Mouse (Mus musculus) limb, embryonic 13.5 days (tissue): ENCODE measurements around the gene Rnf223. TPM values are rescaled to one million over a fixed set of nuclear protein-coding genes. Genes with fewer than 3 reads are reported as not detected.
A peak's percentile ranks its signal among the peaks of the same experiment; 100 is the strongest.

Experiments used
- ATAC-seq: fragments of 200-750 bp; cut with Nextera tagmentation; 2 replicates; pipeline ENCODE4 v1.8.0; 2017; ENCODE audit warnings: low read depth, moderate number of reproducible peaks, moderate TSS enrichment; ENCODE audit not compliant: low FRiP score
- H3K27ac ChIP-seq: fragments of 300-500 bp; sonication (generic); 2 replicates; pipeline ENCODE4 v1.5.1; 2015; ENCODE audit warnings: inconsistent platforms, mild to moderate bottlenecking, moderate library complexity
- H3K27me3 ChIP-seq: fragments of 300-500 bp; sonication (generic); 2 replicates; pipeline ENCODE4 v1.6.1; 2015; ENCODE audit warnings: mild to moderate bottlenecking, inconsistent platforms
- H3K36me3 ChIP-seq: fragments of 300-500 bp; sonication (generic); 2 replicates; pipeline ENCODE4 v1.6.1; 2015; ENCODE audit warnings: inconsistent platforms, mild to moderate bottlenecking, moderate library complexity
- H3K4me1 ChIP-seq: fragments of 300-500 bp; sonication (generic); 2 replicates; pipeline ENCODE4 v1.6.1; 2015; ENCODE audit warnings: inconsistent platforms
- H3K4me2 ChIP-seq: fragments of 300-500 bp; sonication (generic); replicated peaks from 2 replicates; pipeline ENCODE4 v1.6.1; 2015; ENCODE audit warnings: inconsistent platforms, mild to moderate bottlenecking, moderate library complexity
- H3K4me3 ChIP-seq: fragments of 300-500 bp; sonication (generic); 2 replicates; pipeline ENCODE4 v1.5.1; 2015; ENCODE audit warnings: moderate library complexity, mild to moderate bottlenecking, inconsistent platforms
- H3K9ac ChIP-seq: fragments of 300-500 bp; sonication (generic); 2 replicates; pipeline ENCODE4 v1.6.1; 2015; ENCODE audit warnings: mild to moderate bottlenecking, inconsistent platforms
- H3K9me3 ChIP-seq: fragments of 300-500 bp; sonication (generic); 2 replicates; pipeline ENCODE4 v1.6.1; 2016; ENCODE audit warnings: inconsistent platforms
- WGBS: fragments of 180-500 bp; shearing (Covaris S2); methylation state at CpG from one replicate; pipeline ENCODE4 v1.1.7; 2015; 5-methylcytosine and 5-hydroxymethylcytosine counted together
- polyA plus RNA-seq: library from polyadenylated mRNA; unstranded; fragments of >200 nt; fragmentation: Nextera tagmentation; extraction: Ambion mirVana; gene quantifications from 2 replicates; pipeline ENCODE4 v1.2.1, GENCODE M21; 2015

Rnf223 gene
- polyA plus RNA-seq, 1 experiment from 2014 or later: 0.48 TPM

DNA sequence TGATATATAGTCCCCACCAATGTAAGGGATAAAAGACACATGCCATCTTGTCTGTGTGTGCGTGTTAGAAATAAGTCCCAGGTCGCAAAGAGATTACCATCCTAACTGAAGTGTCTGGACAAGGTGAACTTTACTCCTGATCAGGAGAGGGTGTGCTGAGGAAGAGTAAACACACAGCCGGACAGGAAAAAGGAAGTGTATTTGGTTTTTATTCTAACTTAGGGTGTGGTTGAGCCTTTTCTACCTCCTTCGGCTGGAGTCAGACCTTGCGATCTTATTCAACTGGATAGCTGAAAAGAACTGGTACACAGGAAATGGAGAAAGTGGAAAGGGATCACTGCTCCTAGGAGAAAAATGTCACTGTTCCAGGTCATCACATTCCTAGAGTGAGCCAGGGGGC, 29.8 kb upstream of the Rnf223 start:
- Histone ChIP-seq H3K27ac (no peak overlapping the region), H3K4me3 (no peak overlapping the region), H3K4me2 (no peak overlapping the region), H3K36me3 (no peaks in the 10 kb centered on the region), H3K4me1 (no peaks in the 10 kb centered on the region), H3K9ac (no peak overlapping the region), H3K9me3 (no peaks in the 10 kb centered on the region), H3K27me3 (no peaks in the 10 kb centered on the region)
- ATAC-seq: no peak
- WGBS: 86% methylated on average over 5 of the region's 5 CpGs

DNA sequence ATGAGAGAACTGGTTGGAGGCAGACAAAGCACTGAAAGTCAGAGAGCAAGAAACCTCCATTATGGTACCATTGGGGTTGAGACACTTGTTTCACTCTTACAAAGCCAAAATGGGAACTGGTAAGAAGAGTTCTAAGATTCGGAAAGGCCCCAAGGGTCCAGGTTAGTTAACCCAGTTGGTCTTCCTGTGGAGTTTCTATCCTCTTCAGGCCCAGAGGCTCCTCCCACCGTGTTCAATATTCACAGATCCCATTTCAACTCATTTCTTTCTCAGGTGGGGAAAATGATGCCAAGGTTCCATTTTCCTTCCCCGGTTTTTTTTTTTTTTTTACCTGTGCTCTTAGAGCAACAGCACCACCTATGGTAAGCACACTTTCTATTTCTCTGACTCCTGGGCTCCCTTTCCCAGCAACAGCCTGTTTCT, 28.8 kb upstream of the Rnf223 start:
- Histone ChIP-seq H3K27me3 (no peaks in the 10 kb centered on the region), H3K4me3 (no peak overlapping the region), H3K4me2 (no peak overlapping the region), H3K36me3 (no peaks in the 10 kb centered on the region), H3K27ac (no peak overlapping the region), H3K4me1 (no peaks in the 10 kb centered on the region), H3K9me3 (no peaks in the 10 kb centered on the region), H3K9ac (no peak overlapping the region)
- 43% methylated on average over 3 of the region's 3 CpGs for WGBS
- ATAC-seq: no peak

DNA sequence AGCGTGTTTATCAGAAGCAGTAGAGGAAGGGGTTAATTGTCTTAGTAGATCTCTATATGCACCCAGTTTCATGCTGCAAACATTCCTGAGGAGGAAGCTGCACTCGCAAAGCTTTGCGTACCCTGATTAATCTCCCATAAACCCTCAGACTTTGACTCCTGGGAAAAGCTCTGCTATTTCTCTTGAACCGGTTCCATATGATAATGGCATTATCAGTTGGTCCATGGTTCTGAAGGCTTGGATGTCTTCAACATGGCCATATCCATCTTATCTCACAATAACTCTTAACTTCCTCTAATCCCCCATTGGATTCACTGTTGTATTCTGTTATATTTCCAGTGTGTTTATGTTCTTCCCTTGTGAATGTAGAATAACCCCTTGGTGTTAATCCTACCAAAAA, 27.0 kb upstream of the Rnf223 start:
- H3K27me3 ChIP-seq: no peaks in the 10 kb centered on the region
- no peaks in the 10 kb centered on the region for H3K4me1 ChIP-seq
- H3K27ac ChIP-seq: no peak overlapping the region
- no peak overlapping the region for H3K4me3 ChIP-seq
- H3K36me3 ChIP-seq: no peaks in the 10 kb centered on the region
- ATAC-seq: no peak
- WGBS: 70% methylated on average over 4 of the region's 4 CpGs
- H3K9me3 ChIP-seq: no peaks in the 10 kb centered on the region
- no peak overlapping the region for H3K4me2 ChIP-seq
- H3K9ac ChIP-seq: no peak overlapping the region

DNA sequence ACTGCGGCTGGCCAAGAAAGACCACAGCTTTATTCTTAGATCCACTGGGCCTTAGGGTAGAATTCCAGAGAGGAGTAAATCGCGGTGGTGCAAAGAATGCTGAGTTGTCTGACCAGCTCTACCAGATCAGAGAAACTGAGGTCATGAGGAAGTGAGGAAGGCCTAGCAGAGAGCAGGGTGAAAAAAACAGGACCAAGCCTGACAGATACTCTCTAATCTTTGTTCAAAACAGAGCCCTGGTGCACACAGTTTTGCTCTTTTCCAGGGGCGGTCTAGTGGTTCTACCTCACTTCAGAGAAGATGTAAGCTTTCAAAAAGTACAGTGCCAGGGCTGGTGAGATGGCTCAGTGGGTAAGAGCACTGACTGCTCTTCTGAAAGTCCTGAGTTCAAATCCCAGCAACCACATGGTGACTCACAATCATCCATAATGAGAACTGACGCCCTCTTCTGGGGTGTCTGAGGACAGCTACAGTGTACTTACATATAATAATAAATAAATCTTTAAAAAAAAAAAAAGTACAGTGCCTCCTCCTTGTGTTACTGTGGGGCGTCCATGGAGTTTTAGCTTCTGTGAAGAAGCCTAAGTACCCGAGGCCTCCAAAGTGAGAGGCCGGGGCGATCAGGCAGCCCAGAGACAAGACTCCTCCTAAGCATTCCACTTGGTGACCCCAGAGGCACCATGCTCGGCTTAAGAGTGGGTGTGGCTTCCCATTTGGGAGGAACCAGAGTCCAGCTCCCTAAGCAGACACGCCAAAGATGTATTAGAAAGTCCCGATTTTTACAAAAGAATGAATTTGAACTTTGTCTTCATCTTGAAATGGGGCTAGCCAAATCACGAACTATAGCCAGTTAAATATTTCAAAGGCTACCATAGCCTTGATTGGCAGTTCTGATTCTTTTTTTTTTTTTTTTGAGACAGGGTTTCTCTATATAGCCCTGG, 21.4 kb upstream of the Rnf223 start:
- ATAC-seq: peak; percentile 38; the same call in 1 of the 2 replicates
- 28% methylated on average over 13 of the region's 13 CpGs for WGBS
- Histone ChIP-seq H3K4me3 (peak overlapping the region; percentile 81), H3K4me2 (peak overlapping the region; percentile 67), H3K9ac (peak overlapping the region; percentile 72), H3K27me3 (no peaks in the 10 kb centered on the region), H3K4me1 (peaks cover 8% of the 10 kb centered on the region; the same call in 1 of the 2 replicates), H3K9me3 (no peaks in the 10 kb centered on the region), H3K36me3 (no peaks in the 10 kb centered on the region), H3K27ac (peak overlapping the region; percentile 82)

DNA sequence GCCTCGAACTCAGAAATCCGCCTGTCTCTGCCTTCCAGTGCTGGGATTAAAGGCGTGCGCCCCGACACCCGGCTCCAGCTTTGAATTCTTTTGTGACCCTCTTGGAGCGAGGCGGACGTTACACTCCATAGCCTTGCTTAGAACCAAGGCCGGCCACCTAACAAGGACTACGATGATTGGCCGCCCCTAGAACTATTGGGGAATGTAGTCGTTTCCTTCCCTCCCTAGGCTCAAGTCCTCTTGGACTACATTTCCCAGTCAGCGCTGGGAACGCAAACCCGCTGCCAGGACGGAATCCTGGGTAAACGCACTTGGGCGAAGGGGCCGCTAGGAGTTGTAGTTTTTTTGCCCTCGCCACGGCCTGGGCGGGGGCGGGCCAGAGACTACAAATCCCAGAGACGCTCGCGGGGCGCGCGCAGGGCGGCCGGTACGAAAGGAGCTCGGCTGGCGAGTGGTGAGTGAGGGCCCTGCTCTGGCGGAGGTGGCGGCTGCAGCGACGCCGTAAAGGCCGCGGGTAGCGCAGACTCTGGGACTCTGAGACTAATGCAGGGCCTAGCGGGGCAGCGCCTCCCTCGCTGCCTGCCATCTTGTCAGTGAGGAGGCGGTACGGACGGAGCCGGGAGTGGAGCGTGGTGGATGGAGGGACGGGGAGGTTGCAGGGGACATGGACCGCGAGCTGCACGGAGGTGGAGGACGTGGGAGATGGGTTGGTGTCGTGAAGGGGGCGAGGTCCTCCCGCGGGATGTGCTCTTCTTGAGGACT, 20.6 kb upstream of the Rnf223 start, which contains the start of gene 9430015G10Rik:
Gene 9430015G10Rik, plus strand, starts transcription at position 413 of the 762 bp plus-strand sequence.
- WGBS: under 1% methylated on average over 60 of the region's 60 CpGs
- H3K9ac ChIP-seq: peak within 1 kb of the TSS; percentile 85
- no peaks in the 10 kb centered on the region for H3K27me3 ChIP-seq
- H3K9me3 ChIP-seq: no peaks in the 10 kb centered on the region
- peak within 1 kb of the TSS; percentile 94 for H3K27ac ChIP-seq
- H3K4me1 ChIP-seq: peaks cover 8% of the 10 kb centered on the region; the same call in 1 of the 2 replicates
- H3K4me3 ChIP-seq: peak within 1 kb of the TSS; percentile 81
- ATAC-seq: peak; percentile 98
- peak within 1 kb of the TSS; percentile 73 for H3K4me2 ChIP-seq
- peaks cover 3% of the 10 kb centered on the region; the same call in 1 of the 2 replicates for H3K36me3 ChIP-seq

DNA sequence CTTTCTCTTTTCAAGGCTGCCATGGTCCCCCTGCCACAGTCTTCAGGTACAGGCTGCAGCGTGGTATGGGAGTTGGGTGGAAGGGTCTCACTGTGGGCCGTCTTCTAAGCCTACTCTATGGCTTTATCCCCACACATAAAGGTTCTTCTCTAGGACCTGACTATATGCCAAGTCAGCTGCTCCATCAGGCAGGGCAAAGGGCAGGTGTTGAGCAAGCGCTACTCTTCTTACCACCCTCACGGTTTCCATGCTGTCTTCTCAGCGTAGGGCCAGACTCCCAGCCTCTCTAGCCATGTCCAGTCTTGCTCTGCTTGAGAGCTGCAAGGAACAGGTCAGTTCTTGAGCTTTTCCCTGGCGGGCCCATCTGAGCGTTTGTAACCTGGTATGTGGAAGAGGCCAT, 6.2 kb upstream of the Rnf223 start:
- Histone ChIP-seq H3K9ac (no peak overlapping the region), H3K4me3 (no peak overlapping the region), H3K27me3 (no peaks in the 10 kb centered on the region), H3K4me1 (no peaks in the 10 kb centered on the region), H3K4me2 (no peak overlapping the region), H3K27ac (no peak overlapping the region), H3K9me3 (no peaks in the 10 kb centered on the region), H3K36me3 (peaks cover 90% of the 10 kb centered on the region)
- WGBS: 95% methylated on average over 7 of the region's 7 CpGs
- no peak for ATAC-seq

DNA sequence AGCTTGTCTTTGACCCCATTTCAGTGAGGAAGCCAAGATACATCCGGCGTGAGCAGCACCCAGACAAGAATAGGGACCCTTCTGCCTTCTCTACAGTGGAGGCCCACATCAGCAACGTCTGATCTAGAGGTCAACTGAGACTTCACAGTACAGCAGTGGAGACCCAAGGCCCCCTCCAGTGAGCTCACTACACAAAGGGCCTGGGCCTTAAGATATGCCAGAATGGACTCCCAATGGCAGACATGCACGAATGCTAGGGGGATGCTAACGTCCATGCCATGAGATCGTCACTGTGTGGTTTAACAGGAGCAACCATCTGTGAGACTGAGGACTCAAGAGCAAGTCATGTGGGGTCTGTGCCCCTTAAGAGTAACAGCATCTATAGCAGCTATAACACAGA, 4.9 kb upstream of the Rnf223 start:
- peaks cover 77% of the 10 kb centered on the region for H3K36me3 ChIP-seq

DNA sequence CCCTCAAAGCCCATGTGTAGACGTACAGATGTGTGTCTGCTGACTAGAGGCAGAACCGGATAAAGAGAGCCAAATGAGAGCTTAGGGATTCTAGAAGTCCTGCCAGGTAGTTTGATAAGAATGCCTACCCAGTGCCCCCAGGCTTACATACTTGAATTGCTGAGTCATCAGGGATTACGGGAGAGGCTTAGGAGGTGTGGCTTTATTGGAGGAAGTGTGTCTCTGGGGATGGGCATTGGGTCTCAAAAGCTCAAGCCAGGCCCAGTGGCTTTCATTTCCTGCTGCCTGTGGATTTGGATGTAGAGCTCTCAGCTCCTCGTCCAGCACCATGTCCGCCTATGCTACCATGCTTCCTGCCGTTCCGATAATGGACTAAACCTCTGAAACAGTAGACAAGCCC, 3.5 kb upstream of the Rnf223 start:
- no peak overlapping the region for H3K4me3 ChIP-seq
- no peak overlapping the region for H3K27ac ChIP-seq
- H3K9me3 ChIP-seq: no peaks in the 10 kb centered on the region
- no peak overlapping the region for H3K9ac ChIP-seq
- H3K4me2 ChIP-seq: no peak overlapping the region
- no peaks in the 10 kb centered on the region for H3K4me1 ChIP-seq
- peaks cover 62% of the 10 kb centered on the region for H3K36me3 ChIP-seq
- no peak for ATAC-seq
- H3K27me3 ChIP-seq: no peaks in the 10 kb centered on the region
- WGBS: 86% methylated on average over 7 of the region's 7 CpGs

More for the DNA sequence above, 4.9 kb upstream of the Rnf223 start:
- Histone ChIP-seq H3K9me3 (no peaks in the 10 kb centered on the region), H3K9ac (no peak overlapping the region), H3K27me3 (no peaks in the 10 kb centered on the region), H3K4me3 (no peak overlapping the region), H3K4me1 (no peaks in the 10 kb centered on the region), H3K4me2 (no peak overlapping the region), H3K27ac (no peak overlapping the region)
- WGBS: 93% methylated on average over 6 of the region's 6 CpGs
- no peak for ATAC-seq

DNA sequence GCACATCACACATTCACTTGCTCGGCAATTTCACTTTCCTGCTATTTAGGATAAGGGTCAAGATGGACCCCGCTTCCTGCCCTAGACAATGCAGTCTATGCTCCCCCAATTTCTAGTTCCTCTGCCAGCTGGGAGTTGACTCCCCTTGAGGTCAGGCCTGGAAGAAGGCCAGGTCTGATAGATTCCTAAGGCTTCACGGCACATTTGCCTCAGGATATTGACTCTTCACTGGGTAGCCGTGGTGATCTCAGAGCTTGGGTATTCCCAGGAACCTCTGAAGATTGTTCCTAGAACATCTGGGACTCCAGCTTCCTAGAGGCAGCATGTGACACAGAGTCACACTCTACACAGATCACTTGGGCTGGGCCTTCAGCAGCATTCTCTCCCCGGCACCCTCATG, 1.6 kb upstream of the Rnf223 start:
- ATAC-seq: no peak
- no peak overlapping the region for H3K9ac ChIP-seq
- WGBS: 80% methylated on average over 5 of the region's 5 CpGs

DNA sequence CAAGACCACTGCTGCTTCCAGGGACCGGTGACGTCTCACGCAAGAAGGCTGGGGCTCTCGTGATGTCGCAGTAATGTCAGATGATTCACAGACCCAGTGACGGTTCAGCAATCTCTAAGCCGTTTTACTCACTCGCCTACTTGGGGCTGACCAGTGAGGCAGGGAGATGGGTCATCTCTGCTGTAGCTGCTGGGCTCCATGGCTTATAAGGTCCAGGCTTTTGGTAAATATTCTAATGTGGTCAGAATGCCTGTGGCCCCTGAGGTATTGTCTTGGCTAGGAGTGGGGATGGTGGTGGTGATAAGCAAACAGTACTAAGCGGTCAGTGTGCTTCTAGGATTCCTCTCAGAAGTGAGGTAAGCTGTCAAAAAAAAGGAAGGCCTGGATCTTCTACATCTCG, 627 bp downstream of the Rnf223 start:
- H3K4me3 ChIP-seq: no peak overlapping the region
- no peaks in the 10 kb centered on the region for H3K9me3 ChIP-seq
- no peaks in the 10 kb centered on the region for H3K4me1 ChIP-seq
- ATAC-seq: no peak
- H3K36me3 ChIP-seq: peaks cover 21% of the 10 kb centered on the region
- H3K27me3 ChIP-seq: no peaks in the 10 kb centered on the region
- WGBS: 83% methylated on average over 10 of the region's 10 CpGs
- H3K9ac ChIP-seq: no peak overlapping the region
- H3K4me2 ChIP-seq: no peak overlapping the region
- no peak overlapping the region for H3K27ac ChIP-seq

More for the DNA sequence above, 1.6 kb upstream of the Rnf223 start:
- H3K27ac ChIP-seq: no peak overlapping the region
- no peaks in the 10 kb centered on the region for H3K27me3 ChIP-seq
- peaks cover 43% of the 10 kb centered on the region for H3K36me3 ChIP-seq
- no peaks in the 10 kb centered on the region for H3K9me3 ChIP-seq
- H3K4me1 ChIP-seq: no peaks in the 10 kb centered on the region
- no peak overlapping the region for H3K4me2 ChIP-seq
- no peak overlapping the region for H3K4me3 ChIP-seq

DNA sequence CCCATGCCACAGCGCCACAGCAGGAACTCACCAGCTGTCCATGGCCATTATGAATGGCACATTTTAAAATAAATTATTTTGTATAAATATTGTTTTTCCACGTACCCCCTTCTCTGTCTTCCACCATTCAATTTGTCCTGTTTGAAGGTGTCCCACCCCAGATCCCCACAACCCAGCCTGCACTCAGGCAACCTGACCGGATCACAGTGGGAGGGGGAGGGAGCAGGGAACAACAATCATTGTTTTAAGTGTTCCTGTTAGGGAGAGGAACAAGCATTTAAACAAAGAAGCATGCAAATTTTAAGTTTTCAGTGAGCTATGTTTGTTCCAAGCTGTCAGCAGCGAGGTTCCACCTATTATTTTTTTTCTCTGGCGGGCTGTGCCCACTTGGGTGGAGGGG, 3.0 kb downstream of the Rnf223 start:
- no peak overlapping the region for H3K9ac ChIP-seq

More for the DNA sequence above, 3.0 kb downstream of the Rnf223 start:
- Histone ChIP-seq H3K27ac (no peak overlapping the region), H3K9me3 (no peaks in the 10 kb centered on the region; the same call in 1 of the 2 replicates), H3K4me2 (no peak overlapping the region), H3K36me3 (no peaks in the 10 kb centered on the region), H3K4me1 (no peaks in the 10 kb centered on the region), H3K4me3 (no peak overlapping the region), H3K27me3 (no peaks in the 10 kb centered on the region)
- no peak for ATAC-seq
- WGBS: 67% methylated on average over 5 of the region's 5 CpGs
